Mouse (Mus musculus): ENCODE measurements around the gene Otud7a. TPM values are rescaled to one million over a fixed set of nuclear protein-coding genes. Genes with fewer than 3 reads are reported as not detected.

The Otud7a gene
- polyA plus RNA-seq, 1 experiment from 2014 or later = 6.0 TPM

DNA sequence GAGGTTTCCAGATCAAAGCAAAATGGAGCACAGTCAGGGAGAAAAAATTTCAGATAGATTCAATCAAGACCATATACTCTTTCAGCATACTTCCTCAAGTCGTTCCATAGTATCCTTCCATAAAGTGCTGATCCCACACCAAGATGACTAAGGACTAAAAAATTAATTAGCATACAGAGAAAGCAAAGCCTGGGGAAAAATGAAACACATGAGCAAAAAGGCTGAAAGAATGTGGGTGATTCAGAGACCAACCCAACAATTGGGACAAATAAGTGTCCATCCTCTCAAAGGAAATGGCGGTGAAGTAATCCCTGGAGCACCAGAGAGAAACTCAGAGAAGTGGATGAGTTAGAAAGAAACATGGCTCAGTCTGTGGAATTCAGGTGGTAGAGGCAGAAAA is 38.5 kb downstream of the Otud7a start:
- no peak overlapping the region for H3K4me2 ChIP-seq (ENCODE audit: low read depth, low read length)
- WGBS = 96% methylated on average over 2 of the region's 2 CpGs
- ATAC-seq (ENCODE audit: low read depth) = no peak

GRCm38 (mm10) chr7:63497051-63497547 is 52.5 kb downstream of the Otud7a start:
- H3K27ac ChIP-seq (ENCODE audit: low read depth, low read length) = no peak overlapping the region
- 82% methylated on average over 9 of the region's 9 CpGs for WGBS

More for the DNA sequence above, 38.5 kb downstream of the Otud7a start:
- Histone ChIP-seq H3K27ac (ENCODE audit: low read depth, low read length) (no peak overlapping the region), H3K4me3 (ENCODE audit: low read depth, low read length) (no peak overlapping the region), H3K9me3 (ENCODE audit: control insufficient read depth, low read length) (no peaks in the 10 kb centered on the region), H3K4me1 (ENCODE audit: control insufficient read depth, insufficient read depth, low read length) (no peaks in the 10 kb centered on the region), H3K27me3 (ENCODE audit: control insufficient read depth, insufficient read depth, low read length) (no peaks in the 10 kb centered on the region), H3K36me3 (ENCODE audit: control insufficient read depth, insufficient read depth, low read length) (no peaks in the 10 kb centered on the region), H3K9ac (replicated peaks; ENCODE audit: low read depth, low read length) (no peak overlapping the region)

DNA sequence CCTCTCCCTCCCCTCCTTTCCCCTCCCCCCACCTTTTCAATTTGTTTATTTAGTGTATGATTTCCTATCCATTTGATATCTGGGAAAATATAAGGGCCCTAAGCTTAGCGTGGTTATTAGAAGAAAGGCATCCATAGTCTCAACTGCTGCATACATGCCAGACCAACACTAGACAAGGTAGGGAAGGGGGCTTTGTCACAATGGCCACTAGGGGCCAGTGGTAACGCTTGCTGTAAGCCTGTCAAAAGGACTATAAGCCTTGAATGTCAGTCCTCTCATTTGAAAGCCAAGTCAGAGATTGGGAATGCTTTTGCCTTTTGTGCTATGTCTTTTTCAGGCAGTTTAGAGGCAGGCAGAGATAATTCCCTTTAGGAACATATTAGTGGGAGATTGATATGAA is 59.7 kb downstream of the Otud7a start:
- H3K9me3 ChIP-seq (ENCODE audit: control insufficient read depth, low read length) = no peaks in the 10 kb centered on the region
- 27% methylated on average over 2 of the region's 2 CpGs for WGBS
- H3K27me3 ChIP-seq (ENCODE audit: control insufficient read depth, insufficient read depth, low read length) = no peaks in the 10 kb centered on the region
- no peak overlapping the region for H3K27ac ChIP-seq (ENCODE audit: low read depth, low read length)
- no peaks in the 10 kb centered on the region for H3K4me1 ChIP-seq (ENCODE audit: control insufficient read depth, insufficient read depth, low read length)
- ATAC-seq (ENCODE audit: low read depth) = peak; percentile 81; the same call in 1 of the 2 replicates
- no peak overlapping the region for H3K4me3 ChIP-seq (ENCODE audit: low read depth, low read length)
- no peak overlapping the region for H3K9ac ChIP-seq (replicated peaks; ENCODE audit: low read depth, low read length)
- no peak overlapping the region for H3K4me2 ChIP-seq (ENCODE audit: low read depth, low read length)
- no peaks in the 10 kb centered on the region for H3K36me3 ChIP-seq (ENCODE audit: control insufficient read depth, insufficient read depth, low read length)

More at GRCm38 (mm10) chr7:63497051-63497547, 52.5 kb downstream of the Otud7a start:
- H3K9ac ChIP-seq (replicated peaks; ENCODE audit: low read depth, low read length) = no peak overlapping the region
- no peak overlapping the region for H3K4me3 ChIP-seq (ENCODE audit: low read depth, low read length)
- no peak overlapping the region for H3K4me2 ChIP-seq (ENCODE audit: low read depth, low read length)
- H3K4me1 ChIP-seq (ENCODE audit: control insufficient read depth, insufficient read depth, low read length) = no peaks in the 10 kb centered on the region
- no peaks in the 10 kb centered on the region for H3K27me3 ChIP-seq (ENCODE audit: control insufficient read depth, insufficient read depth, low read length)
- no peaks in the 10 kb centered on the region for H3K9me3 ChIP-seq (ENCODE audit: control insufficient read depth, low read length)
- H3K36me3 ChIP-seq (ENCODE audit: control insufficient read depth, insufficient read depth, low read length) = no peaks in the 10 kb centered on the region
- no peak for ATAC-seq (ENCODE audit: low read depth)

- Histone ChIP-seq H3K27ac (ENCODE audit: low read depth, low read length) (no peak overlapping the region), H3K27me3 (ENCODE audit: control insufficient read depth, insufficient read depth, low read length) (no peaks in the 10 kb centered on the region), H3K36me3 (ENCODE audit: control insufficient read depth, insufficient read depth, low read length) (no peaks in the 10 kb centered on the region), H3K4me2 (ENCODE audit: low read depth, low read length) (no peak overlapping the region), H3K4me3 (ENCODE audit: low read depth, low read length) (no peak overlapping the region), H3K9ac (replicated peaks; ENCODE audit: low read depth, low read length) (no peak overlapping the region), H3K9me3 (ENCODE audit: control insufficient read depth, low read length) (no peaks in the 10 kb centered on the region), H3K4me1 (ENCODE audit: control insufficient read depth, insufficient read depth, low read length) (0 out of 2 replicates have a peak, but pooled peaks cover 4% of the 10 kb centered on the region)
- ATAC-seq (ENCODE audit: low read depth) = no peak
- 90% methylated on average over 2 of the region's 2 CpGs for WGBS
These were observed 63.5 kb downstream of the Otud7a start for GRCm38 (mm10) chr7:63508079-63508478.

DNA sequence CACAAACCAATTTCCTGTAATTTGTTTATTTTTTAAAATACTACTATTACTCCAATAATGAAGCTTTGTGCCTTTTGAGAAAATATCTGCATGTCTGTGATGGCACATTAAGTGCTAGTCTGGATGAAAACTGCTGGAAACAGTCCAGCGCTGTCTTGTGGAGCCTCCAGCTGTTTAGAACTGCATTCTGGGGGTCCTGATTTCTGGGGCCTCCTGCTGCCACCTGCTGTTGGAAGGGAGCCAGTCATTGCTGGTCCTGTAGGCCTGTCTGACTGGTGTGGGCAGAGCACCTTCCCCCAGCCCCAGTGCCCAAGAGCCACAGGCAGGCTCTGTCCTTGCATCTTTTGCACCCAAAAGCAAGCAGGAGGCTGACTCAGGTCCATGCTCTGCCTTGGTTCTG is 65.3 kb downstream of the Otud7a start:
- Histone ChIP-seq H3K4me2 (ENCODE audit: low read depth, low read length) (no peak overlapping the region), H3K4me1 (ENCODE audit: control insufficient read depth, insufficient read depth, low read length) (0 out of 2 replicates have a peak, but pooled peaks cover 4% of the 10 kb centered on the region), H3K27ac (ENCODE audit: low read depth, low read length) (no peak overlapping the region), H3K36me3 (ENCODE audit: control insufficient read depth, insufficient read depth, low read length) (no peaks in the 10 kb centered on the region), H3K9ac (replicated peaks; ENCODE audit: low read depth, low read length) (no peak overlapping the region), H3K27me3 (ENCODE audit: control insufficient read depth, insufficient read depth, low read length) (no peaks in the 10 kb centered on the region), H3K4me3 (ENCODE audit: low read depth, low read length) (no peak overlapping the region), H3K9me3 (ENCODE audit: control insufficient read depth, low read length) (no peaks in the 10 kb centered on the region)
- WGBS = 33% methylated on average over 1 of the region's 1 CpGs
- ATAC-seq (ENCODE audit: low read depth) = peak; percentile 73; the same call in 1 of the 2 replicates

GRCm38 (mm10) chr7:63511458-63511857 is 66.9 kb downstream of the Otud7a start:
- H3K4me1 ChIP-seq (ENCODE audit: control insufficient read depth, insufficient read depth, low read length) = 0 out of 2 replicates have a peak, but pooled peaks cover 4% of the 10 kb centered on the region

DNA sequence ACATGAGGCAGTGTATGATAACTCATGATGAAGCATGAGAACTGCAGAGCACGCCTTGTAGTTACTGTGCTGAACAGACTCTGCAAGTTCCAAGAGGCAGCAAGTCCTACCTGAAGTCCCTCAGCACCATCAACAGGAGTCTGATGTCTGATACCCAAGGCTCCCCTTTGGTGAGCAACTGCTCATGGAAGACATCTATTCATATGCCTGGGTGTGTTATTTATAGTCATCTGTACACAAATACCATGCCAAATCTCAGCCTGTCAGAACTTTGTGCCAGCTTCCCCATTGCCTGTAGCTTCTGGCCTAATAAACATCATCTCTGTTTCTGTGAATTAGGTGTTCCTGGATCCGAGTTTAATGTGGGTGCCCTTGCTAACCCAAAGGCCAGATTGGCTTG is 68.0 kb downstream of the Otud7a start:
- Histone ChIP-seq H3K9ac (replicated peaks; ENCODE audit: low read depth, low read length) (no peak overlapping the region), H3K4me3 (ENCODE audit: low read depth, low read length) (no peak overlapping the region), H3K4me1 (ENCODE audit: control insufficient read depth, insufficient read depth, low read length) (0 out of 2 replicates have a peak, but pooled peaks cover 4% of the 10 kb centered on the region), H3K36me3 (ENCODE audit: control insufficient read depth, insufficient read depth, low read length) (no peaks in the 10 kb centered on the region), H3K27ac (ENCODE audit: low read depth, low read length) (no peak overlapping the region), H3K27me3 (ENCODE audit: control insufficient read depth, insufficient read depth, low read length) (no peaks in the 10 kb centered on the region), H3K4me2 (ENCODE audit: low read depth, low read length) (no peak overlapping the region), H3K9me3 (ENCODE audit: control insufficient read depth, low read length) (no peaks in the 10 kb centered on the region)
- 89% methylated on average over 2 of the region's 2 CpGs for WGBS
- no peak for ATAC-seq (ENCODE audit: low read depth)

More at GRCm38 (mm10) chr7:63511458-63511857, 66.9 kb downstream of the Otud7a start:
- Histone ChIP-seq H3K27me3 (ENCODE audit: control insufficient read depth, insufficient read depth, low read length) (no peaks in the 10 kb centered on the region), H3K36me3 (ENCODE audit: control insufficient read depth, insufficient read depth, low read length) (no peaks in the 10 kb centered on the region), H3K4me2 (ENCODE audit: low read depth, low read length) (no peak overlapping the region), H3K9ac (replicated peaks; ENCODE audit: low read depth, low read length) (no peak overlapping the region), H3K9me3 (ENCODE audit: control insufficient read depth, low read length) (no peaks in the 10 kb centered on the region), H3K4me3 (ENCODE audit: low read depth, low read length) (no peak overlapping the region), H3K27ac (ENCODE audit: low read depth, low read length) (no peak overlapping the region)
- ATAC-seq (ENCODE audit: low read depth) = no peak

- whole genome bisulfite sequencing = 88% methylated on average over 5 of the region's 5 CpGs
- H3K4me1 ChIP-seq (ENCODE audit: control insufficient read depth, insufficient read depth, low read length) = no peaks in the 10 kb centered on the region
- H3K27ac ChIP-seq (ENCODE audit: low read depth, low read length) = no peak overlapping the region
- no peak for ATAC-seq (ENCODE audit: low read depth)
- no peaks in the 10 kb centered on the region for H3K36me3 ChIP-seq (ENCODE audit: control insufficient read depth, insufficient read depth, low read length)
- no peaks in the 10 kb centered on the region for H3K27me3 ChIP-seq (ENCODE audit: control insufficient read depth, insufficient read depth, low read length)
- H3K4me2 ChIP-seq (ENCODE audit: low read depth, low read length) = no peak overlapping the region
- H3K4me3 ChIP-seq (ENCODE audit: low read depth, low read length) = no peak overlapping the region
- no peaks in the 10 kb centered on the region for H3K9me3 ChIP-seq (ENCODE audit: control insufficient read depth, low read length)
- H3K9ac ChIP-seq (replicated peaks; ENCODE audit: low read depth, low read length) = no peak overlapping the region
These were observed 71.8 kb downstream of the Otud7a start for GRCm38 (mm10) chr7:63516141-63516895.

GRCm38 (mm10) chr7:63520299-63520698 is 75.7 kb downstream of the Otud7a start:
- Histone ChIP-seq H3K36me3 (ENCODE audit: control insufficient read depth, insufficient read depth, low read length) (no peaks in the 10 kb centered on the region), H3K4me2 (ENCODE audit: low read depth, low read length) (no peak overlapping the region), H3K27ac (ENCODE audit: low read depth, low read length) (no peak overlapping the region), H3K4me3 (ENCODE audit: low read depth, low read length) (no peak overlapping the region), H3K9me3 (ENCODE audit: control insufficient read depth, low read length) (no peaks in the 10 kb centered on the region), H3K4me1 (ENCODE audit: control insufficient read depth, insufficient read depth, low read length) (no peaks in the 10 kb centered on the region), H3K9ac (replicated peaks; ENCODE audit: low read depth, low read length) (no peak overlapping the region), H3K27me3 (ENCODE audit: control insufficient read depth, insufficient read depth, low read length) (no peaks in the 10 kb centered on the region)
- 65% methylated on average over 1 of the region's 1 CpGs for WGBS
- no peak for ATAC-seq (ENCODE audit: low read depth)
